Mouse (Mus musculus): ENCODE data around the gene Sult1e1.

GRCm38 (mm10) chr5:87562526-87562925 is 28.9 kb downstream of the Sult1e1 start:
- TF ChIP-seq POLR2A (IDR thresholded peaks at IDR 0.05; ENCODE audit: low read depth, low read length) (no peak), CTCF (conservative IDR thresholded peaks at IDR 0.05; ENCODE audit: insufficient read depth, insufficient read length, low read depth, low read length) (no peak)
